Mouse (Mus musculus) thymus, adult 18-20 months (tissue): Measurements from ENCODE around the gene Aasdhppt.
A peak's percentile ranks its signal among the peaks of the same experiment; 100 is the strongest.

ENCODE experiments used
- DNase-seq, 2 experiments: peaks; one replicate each; pipeline ENCODE4 v3.0.0; 2022; ENCODE audit warnings: mixed read lengths in 2 of 2

The Aasdhppt gene

GRCm38 (mm10) chr9:4309351-4310085, at the start of gene Aasdhppt, which contains the start of gene Kbtbd3:
Aasdhppt (minus strand) TSS chr9:4309471.
Kbtbd3 (plus strand) TSS chr9:4309833.
- peak; percentile 99 for DNase-seq

DNA sequence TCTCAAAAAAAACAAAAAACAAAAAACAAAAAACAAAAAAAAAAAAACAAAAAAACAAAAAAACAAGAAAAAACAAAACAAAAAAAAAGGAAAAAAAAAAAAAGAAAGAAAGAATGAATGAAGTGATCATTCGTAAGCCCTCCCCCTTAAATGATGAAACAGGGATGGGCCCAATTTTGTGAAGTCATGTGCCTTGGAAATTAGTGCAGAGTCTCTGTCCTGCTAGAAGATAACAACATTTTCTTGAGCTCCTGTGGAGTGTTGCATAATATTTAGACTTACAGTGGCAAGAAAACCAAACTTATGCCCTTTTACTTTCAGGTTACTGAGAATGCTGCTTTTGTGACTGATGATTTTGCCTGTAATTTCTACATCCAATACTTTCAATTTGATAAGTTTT, 43.9 kb upstream of the Aasdhppt start:
- DNase-seq = no peak

DNA sequence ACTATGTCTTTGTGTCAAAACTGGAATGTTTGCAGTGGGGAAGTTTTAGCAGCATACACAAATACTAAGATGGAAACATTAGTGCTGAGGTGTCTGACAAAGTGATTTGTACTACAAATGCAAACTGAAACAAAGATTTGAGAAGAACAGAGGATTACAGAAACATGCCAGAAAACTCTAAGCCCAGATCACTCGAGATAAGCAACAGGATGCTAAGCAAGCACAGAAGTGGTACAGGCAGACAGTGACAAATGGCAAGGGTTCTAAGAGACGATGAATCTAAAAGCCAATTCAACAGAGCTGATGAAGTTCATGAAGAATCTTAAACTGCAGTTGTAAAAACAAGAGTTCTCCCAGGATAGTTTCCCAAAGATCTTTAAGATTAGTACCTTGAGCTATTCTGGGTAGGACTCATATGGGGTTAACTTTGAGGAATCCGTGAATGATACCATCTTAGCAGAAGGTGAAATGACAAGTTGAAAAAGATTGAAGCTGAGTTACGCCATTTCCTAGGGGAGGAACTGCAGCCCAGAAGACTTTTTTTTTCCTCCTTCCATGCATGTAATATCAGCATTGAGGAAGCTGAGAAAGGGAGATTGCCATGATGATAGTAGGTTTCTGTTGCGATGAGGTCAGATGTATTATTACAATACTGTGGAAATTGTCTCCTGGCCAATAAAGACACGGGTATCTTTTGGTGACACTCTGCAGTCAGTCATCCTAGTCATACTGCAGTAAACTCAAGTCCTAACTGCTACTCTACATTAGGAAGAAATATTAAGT, 9.9 kb upstream of the Aasdhppt start:
- DNase-seq = no peak

DNA sequence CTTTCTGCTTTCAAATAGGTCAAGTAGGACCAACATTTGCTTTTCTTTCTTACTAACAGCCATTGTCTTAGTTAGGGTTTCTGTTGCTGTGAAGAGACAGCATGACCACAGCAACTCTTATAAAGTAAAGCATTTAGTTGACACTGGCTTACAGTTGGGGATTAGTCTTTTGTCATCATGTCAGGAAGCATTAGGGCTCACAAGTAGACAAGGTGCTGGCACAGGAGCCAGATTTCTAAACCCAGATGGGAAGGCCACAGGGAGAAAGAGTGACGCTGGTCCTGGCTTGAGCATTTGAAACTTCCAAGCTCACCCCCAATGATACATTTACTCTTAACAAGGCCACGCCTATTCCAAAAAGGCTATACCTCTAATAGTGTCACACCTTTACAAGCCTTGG, 6.5 kb upstream of the Aasdhppt start:
- DNase-seq = no peak

DNA sequence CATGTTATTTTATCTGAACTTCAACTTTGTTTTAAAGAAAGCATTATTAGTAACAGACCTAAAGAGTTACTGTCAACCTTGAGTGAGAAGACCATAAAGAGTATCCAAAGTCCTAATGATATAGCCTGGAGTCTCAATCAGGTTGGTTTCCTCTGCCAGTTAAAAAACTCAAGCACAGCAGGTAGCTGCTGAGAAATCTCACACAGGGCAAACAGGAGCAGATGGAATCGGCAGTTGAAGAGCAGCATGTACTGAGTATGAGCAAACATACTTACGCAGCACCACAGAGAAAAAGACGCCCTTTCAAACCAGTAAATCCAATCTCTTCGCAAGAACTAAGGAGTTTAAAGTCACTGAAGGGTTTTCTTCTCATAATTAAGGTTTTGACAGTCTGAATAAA, 4.7 kb upstream of the Aasdhppt start:
- no peak for DNase-seq

DNA sequence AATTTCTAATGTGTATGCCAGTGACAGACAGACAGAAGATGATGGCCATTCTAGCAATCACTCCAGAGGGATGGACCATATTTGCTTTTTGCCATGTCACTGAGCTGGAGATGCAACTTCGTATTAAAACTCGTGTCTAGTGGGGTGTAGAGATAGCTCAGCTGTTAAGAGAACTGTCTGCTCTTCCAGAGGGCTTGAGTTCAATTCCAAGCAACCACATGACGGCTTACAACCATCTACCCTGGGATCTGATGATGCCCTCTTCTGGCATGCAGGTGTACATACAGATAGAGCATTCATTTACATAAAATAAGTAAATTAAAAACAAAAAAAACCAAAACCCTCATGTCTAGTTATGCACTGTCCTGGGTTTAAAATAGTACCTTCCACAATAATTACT, 1.9 kb upstream of the Aasdhppt start:
- no peak for DNase-seq

DNA sequence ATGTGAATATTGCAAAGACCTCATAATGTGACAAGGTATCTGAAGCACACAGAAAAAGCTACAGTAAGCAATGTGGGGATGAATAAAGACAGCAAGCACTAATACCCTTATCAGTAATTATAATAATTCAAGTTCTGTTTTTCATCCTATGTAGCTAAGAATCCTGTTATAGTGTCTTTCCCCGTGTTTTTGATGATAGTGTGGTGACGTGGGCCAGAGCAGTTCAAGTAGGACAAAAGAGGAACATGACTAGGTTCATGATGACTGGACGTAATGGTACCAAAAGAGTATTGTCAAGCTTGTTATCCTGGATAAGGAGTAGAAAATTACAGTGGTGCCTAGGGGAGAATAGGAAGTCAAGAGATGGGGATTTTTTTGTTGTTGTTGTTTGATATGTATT, 1.4 kb upstream of the Aasdhppt start:
- no peak for DNase-seq

DNA sequence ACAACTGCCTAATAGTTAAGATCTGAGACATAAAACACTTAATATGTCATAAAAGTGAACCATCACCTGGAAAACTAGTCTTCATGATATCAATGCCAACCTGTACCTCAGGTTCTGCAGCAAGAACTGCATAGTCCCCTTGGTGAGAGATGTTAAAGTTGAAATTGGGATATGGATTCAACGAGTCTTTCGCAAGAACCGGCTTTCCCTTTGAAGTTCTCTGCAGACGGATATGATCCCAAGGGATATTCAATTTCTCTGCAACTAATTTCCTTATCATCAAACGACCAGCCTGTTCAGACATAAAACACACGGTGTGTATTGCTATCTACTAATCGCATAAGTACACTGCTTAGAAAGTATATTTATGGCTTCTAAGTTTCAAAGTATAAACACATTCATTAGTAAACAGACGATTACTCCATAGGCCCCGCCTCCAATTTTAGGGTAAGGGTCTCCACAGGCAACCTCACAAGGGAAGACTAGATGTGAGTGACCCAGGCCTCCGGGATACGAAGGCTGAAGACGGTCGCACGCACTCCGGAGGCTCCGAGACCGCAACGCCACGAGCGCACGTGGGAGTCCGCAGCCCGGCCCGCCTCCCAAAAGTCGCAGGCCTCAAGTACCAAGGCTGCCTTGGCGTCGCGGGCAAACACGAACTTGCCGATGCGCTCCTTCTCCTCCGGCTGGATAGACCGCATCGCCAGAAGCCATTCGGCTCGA, 482 bp downstream of the Aasdhppt start:
- DNase-seq = no peak

DNA sequence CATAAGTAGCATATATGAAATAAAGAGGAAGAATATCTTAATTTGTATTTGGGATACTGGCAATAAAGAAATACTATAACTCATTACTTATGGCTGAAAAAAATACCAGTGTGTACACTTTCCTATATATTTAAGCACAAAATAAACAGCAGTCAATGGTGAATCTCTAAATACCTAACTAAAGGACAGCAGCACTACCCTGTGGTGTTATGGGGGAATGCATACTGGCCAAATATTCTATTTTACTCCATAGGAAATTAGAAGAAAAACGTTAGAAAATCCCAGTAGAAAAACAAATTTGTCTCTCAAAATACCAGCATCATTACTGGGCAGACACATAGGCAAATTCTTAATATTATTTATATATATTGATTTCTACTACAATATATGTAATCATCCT, 4.4 kb downstream of the Aasdhppt start:
- no peak for DNase-seq

DNA sequence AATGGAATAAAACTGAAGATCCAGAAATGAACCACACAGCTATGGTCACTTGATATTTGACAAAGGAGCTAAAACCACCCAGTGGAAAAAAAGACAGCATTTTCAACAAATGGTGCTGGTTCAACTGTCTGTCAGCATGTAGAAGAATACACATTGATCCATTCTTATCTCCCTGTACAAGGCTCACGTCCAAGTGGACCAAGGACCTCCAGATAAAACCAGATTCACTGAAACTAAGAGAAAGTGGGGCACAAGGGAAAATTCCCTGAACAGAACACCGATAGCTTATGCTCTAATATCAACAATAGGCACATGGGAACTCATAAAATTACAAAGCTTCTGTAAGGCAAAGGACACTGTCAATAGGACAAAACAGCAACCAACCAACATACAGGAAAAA, 8.8 kb downstream of the Aasdhppt start:
- DNase-seq = no peak

DNA sequence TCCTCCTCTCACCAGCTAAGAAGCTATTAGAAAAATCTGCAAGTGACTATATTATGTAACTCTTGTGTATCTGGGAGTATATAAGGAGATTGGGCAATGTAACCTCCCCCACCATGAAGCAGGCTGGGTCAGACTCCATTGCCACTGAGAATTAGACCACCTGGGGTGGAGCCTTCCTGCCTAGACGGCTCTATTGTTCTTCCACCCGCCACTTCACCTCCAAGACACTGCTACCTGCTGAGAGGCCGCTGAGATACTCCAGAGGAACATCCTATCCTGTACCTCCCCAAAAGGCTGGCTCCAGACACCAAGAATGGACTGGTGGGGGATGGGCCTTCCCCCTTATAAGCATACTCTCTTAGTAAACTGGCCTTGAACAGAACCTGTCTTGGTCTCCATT, 25.4 kb downstream of the Aasdhppt start:
- no peak for DNase-seq

GRCm38 (mm10) chr9:4266881-4267280, 42.4 kb downstream of the Aasdhppt start:
- no peak for DNase-seq

DNA sequence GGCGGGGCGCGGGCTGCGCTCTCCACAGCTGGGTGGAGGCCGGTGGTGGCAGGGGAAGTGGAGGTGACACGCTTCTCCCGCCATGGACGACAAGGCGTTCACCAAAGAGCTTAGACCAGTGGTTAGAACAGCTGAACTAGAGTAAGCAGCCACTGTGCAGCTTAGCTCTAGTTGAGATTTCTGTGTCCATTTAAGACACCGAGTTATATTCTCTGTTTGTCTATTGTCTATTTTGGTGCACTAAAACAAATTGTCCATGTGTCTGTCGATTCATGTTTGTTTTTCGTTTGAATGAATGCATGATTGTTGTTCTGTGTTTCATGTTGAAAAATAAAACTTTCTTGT, 48.6 kb downstream of the Aasdhppt start:
- no peak for DNase-seq

GRCm38 (mm10) chr9:4259841-4260745, 49.2 kb downstream of the Aasdhppt start:
- no peak for DNase-seq

- no peak for DNase-seq
Measured at GRCm38 (mm10) chr9:4259074-4259473, 50.2 kb downstream of the Aasdhppt start.
